Mouse (Mus musculus): ENCODE measurements around the gene Rxfp1.

Gene Rxfp1

GRCm38 (mm10) chr3:79672188-79672587 lies 65.5 kb downstream of the Rxfp1 start:
- no peak for DNase-seq (ENCODE audit: low spot score)

GRCm38 (mm10) chr3:79670556-79670955 lies 67.1 kb downstream of the Rxfp1 start:
- DNase-seq (ENCODE audit: low spot score) = no peak

GRCm38 (mm10) chr3:79664787-79665408 lies 72.8 kb downstream of the Rxfp1 start:
- DNase-seq (ENCODE audit: low spot score) = peak; percentile 58

- DNase-seq (ENCODE audit: low spot score) = peak; percentile 7
Observed at GRCm38 (mm10) chr3:79656682-79657081, 81.0 kb downstream of the Rxfp1 start.

GRCm38 (mm10) chr3:79652129-79652528 lies 85.6 kb downstream of the Rxfp1 start:
- DNase-seq (ENCODE audit: low spot score) = no peak

- no peak for DNase-seq (ENCODE audit: low spot score)
Observed at GRCm38 (mm10) chr3:79629416-79629730, 108.3 kb downstream of the Rxfp1 start, which contains the start of gene Etfdh. Etfdh (minus strand) TSS chr3:79629500.

GRCm38 (mm10) chr3:79628561-79629415 lies 108.9 kb downstream of the Rxfp1 start, which contains the start of gene 4930579G24Rik:
4930579G24Rik (plus strand) TSS chr3:79629079.
- peak; percentile 98 for DNase-seq (ENCODE audit: low spot score)

- DNase-seq (ENCODE audit: low spot score) = no peak
Observed at GRCm38 (mm10) chr3:79628182-79628560, 109.5 kb downstream of the Rxfp1 start.

GRCm38 (mm10) chr3:79627484-79628181 lies 110.0 kb downstream of the Rxfp1 start:
- DNase-seq (ENCODE audit: low spot score) = no peak

- no peak for DNase-seq (ENCODE audit: low spot score)
Observed at GRCm38 (mm10) chr3:79609886-79610285, 127.8 kb downstream of the Rxfp1 start.

GRCm38 (mm10) chr3:79595468-79595867 lies 142.2 kb downstream of the Rxfp1 start:
- DNase-seq (ENCODE audit: low spot score) = no peak

GRCm38 (mm10) chr3:79591793-79592471 lies 145.7 kb downstream of the Rxfp1 start:
- DNase-seq (ENCODE audit: low spot score) = no peak

Measured in yolk sac, embryonic 10.5 days (tissue).